Mouse (Mus musculus): ENCODE results near the gene Tuba1c. TPM values are rescaled to one million over a fixed set of nuclear protein-coding genes. Genes with fewer than 3 reads are reported as not detected.
"Not testable (repeated sequence)": the region's sequence is repeated elsewhere in the genome, so short reads cannot be mapped to it uniquely, and the experiment has no call there.

Gene Tuba1c
- total RNA-seq, 2 experiments from 2014 or later, result 31.8 to 41.4 TPM

- DNase-seq, result peak; percentile 62 to 65
Measured at GRCm38 (mm10) chr15:99030585-99031387, 1.1 kb downstream of the Tuba1c start.

DNA sequence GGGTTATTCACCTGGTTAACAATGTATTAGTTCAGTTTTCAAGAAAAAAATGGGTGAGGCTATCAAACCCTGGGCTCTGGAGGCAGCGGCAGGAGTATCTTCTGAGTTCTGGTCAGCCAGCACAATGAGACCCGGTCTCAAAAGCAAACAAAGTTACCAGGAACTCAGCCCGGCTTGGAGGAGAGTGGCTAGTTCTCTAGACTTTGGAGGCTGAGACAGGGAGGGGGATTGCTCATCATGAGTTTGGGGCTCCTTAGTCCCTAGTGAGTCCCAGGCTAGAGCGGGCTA, 1.6 kb downstream of the Tuba1c start:
- DNase-seq, result no peak

- DNase-seq, result no peak
Measured at GRCm38 (mm10) chr15:99032041-99032725, 2.5 kb downstream of the Tuba1c start.

DNA sequence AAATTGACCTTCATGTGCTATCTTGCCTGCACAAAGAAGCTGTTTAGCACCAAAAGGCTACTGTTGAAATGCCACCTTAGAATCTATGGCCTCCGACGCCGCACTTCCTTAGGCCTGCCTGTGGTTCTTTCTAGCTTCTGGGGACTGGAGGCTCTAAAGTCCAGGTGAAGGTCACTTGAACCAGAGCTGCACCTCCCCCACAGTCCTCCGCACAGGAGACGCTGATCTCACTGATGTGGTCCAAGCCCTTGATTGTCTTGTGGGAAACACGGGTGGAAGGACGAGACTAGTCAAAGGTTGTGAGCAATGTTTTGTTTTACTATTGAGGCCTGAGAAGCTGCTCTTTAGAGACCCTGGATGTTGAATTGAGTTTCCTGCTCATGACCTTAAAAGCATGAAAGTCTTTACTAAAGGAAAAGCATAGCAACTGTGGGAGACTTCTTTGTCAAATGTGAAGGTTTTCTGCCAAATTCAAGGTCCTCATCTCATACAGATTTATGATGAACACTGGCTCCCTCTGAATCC, 3.1 kb downstream of the Tuba1c start:
- peak in 1 of 2 experiments; percentile 21 for DNase-seq

DNA sequence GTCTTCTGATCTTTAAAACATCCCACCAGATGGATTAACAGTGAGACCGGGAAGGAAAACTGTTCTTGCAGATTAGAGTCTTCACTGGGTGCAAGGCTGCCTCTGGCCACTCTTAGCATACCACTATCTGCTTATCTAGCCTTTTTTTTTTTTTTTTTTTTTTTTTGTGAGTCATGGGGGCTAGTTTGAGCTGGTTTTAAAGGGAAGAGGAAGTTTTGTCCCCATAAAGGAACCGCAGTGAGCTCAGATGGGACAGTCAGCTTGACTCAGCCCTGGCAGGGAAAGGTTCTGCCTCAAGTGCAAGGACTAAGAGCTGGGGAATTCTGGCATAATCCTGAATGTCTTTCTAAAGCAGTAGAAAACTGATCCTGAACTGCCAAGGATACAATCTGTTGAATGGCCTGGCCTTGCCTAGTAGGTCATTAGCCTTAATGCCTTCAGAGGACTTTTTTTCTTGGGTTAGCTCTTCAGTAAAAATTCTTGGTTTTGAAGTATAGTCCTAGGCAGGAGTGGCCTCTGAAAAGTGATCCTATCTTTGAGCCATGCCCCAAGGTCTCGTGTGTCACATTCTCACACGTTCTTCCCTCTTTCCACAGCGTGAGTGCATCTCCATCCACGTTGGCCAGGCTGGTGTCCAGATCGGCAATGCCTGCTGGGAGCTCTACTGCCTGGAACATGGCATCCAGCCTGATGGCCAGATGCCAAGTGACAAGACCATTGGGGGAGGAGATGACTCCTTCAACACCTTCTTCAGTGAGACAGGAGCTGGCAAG, 4.0 kb downstream of the Tuba1c start:
- DNase-seq, result peak; percentile 20 to 48

- DNase-seq, result no peak
Measured at GRCm38 (mm10) chr15:99035431-99035830, 5.7 kb downstream of the Tuba1c start.

DNA sequence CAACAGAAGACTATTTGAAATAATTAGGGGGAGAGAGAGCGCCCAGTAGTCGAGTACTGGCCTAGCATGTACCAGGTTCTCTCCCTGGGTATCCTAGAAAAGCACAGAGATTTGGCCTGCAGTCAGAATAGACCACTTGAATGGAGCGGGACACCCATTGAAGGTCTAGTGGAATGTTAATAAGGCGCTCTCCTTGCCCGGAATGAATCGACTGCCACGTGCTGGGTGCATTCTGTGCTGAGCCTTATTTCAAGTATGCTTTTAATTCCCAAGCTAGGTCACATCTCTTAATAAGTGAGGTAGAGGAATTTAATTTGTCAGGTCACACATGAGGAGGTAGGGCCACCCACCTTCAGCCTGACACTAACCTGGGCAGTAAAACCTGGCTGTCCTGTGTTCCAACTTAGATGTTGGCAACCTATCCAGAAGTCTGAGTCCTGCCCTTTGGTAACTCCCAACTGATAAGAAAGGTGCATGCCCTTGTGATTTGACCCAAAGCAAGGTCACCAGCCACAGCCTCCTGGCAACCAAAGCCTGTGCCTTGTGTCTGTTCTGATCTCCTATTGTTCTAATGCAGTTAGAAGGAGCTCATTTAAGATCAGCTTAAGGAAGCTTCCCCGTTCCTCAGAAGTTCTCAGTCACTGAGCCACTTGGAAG, 6.7 kb downstream of the Tuba1c start:
- peak; percentile 59 to 67 for DNase-seq

DNA sequence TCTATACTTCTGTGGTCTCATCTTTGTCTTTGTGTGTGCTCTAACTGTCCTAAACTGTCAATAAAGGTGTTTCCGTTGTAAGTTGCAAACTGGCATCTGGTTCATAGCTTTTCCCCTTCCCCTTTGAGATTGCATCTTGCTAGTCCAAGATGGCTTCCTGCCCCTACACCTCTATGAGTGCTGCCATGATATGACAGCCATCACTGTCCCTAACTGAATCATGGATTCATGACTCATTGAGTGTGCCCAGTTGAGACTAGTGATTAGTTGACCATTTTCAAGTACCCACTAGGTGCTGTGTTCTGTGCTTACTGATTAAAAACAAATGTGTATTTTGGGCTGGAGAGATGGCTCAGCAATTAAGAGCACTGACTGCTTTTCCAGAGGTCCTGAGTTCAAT, 8.3 kb downstream of the Tuba1c start:
- DNase-seq, result no peak

DNA sequence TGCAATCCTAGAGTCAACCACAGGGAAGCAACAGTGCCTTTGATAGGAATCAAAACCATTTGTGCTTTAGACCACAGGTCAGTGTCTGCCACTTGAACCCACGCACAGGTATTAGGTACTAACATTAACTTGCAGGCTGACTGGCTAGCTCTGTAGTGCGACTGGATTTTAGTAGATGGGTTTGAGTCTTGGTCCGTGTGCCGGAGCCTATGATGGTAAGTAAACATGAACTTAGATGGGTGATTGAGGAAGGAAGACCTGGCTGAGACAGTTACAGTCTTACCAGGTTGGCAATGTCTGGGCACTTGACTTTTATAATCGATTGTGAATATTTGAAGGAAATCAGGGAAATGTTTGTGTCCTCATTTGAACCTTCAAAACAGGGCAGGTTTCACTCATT, 9.1 kb downstream of the Tuba1c start:
- DNase-seq, result no peak

GRCm38 (mm10) chr15:99039306-99039705, 9.6 kb downstream of the Tuba1c start:
- no peak for DNase-seq

DNA sequence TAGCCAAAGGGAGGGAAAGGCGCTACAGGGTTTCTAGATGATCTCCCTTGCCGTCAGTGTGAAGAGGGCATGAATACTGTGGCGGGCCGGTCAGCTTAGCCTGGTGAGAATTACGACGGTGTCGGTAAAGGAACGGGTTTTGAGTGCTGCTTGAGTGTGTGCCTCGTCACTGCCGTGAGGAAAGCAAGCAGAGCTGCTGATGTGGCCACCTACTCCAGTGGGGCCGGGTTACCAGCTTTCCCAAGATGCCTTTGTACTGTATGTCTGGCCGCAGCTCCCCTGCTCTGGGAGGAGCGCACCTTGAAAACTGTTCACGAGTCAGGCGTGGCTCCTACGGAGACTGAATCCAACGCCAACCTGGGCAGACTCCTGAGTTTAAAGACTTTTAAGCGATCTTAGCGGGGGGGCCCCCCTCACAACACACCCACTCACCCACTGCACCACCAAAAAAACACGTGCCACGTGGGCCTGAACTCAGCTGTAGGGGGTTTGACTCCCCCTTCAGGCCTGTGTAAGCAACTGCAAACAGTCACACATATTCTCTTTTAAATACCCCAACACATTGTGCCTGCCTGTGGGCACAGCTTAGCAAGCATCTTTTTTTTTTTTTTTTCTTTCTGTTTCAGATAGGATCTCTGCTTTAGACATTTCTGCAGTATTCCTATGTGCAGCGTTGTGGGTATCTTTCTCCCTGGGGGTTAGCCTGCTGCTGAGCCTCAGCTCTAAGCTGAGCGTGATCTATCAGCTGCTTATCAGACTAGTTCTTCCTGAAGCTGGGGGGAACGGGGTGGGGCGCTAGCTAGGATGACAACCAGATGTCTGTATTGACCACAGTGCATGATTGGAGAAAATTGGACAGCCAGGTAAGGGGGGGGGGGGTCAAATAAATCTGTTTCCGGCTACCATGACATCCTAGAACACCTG, 10.6 kb downstream of the Tuba1c start:
- no peak for DNase-seq

GRCm38 (mm10) chr15:99040920-99041856, 11.5 kb downstream of the Tuba1c start:
- DNase-seq, result no peak

- DNase-seq, result no peak
Measured at GRCm38 (mm10) chr15:99042334-99042733, 12.6 kb downstream of the Tuba1c start.

GRCm38 (mm10) chr15:99044854-99045253, 15.2 kb downstream of the Tuba1c start:
- DNase-seq, result peak in 1 of 2 experiments; percentile 25

DNA sequence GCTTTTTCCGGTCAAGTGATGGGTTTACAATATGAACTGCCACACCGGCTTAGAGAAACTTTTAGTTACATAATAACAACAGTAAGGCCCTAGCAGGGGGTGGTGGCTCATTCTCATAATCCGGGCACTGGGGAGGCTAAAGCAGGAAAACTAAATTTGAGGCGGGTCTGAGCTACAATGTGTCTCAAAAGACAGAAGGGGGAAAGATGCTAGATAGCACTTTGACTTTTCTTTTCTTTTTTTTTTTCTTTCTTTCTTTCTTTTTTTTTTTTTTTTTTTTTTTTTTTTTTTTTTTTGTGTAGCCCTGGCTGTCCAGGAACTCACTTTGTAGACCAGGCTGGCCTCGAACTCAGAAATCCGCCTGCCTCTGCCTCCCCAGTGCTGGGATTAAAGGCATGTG, 16.0 kb downstream of the Tuba1c start:
- not testable (repeated sequence) for DNase-seq

GRCm38 (mm10) chr15:99049473-99050253, 20.0 kb downstream of the Tuba1c start:
- DNase-seq, result peak; percentile 47 to 74

- peak in 1 of 2 experiments; percentile 35 for DNase-seq
Measured at GRCm38 (mm10) chr15:99053373-99053772, 23.7 kb downstream of the Tuba1c start.

DNA sequence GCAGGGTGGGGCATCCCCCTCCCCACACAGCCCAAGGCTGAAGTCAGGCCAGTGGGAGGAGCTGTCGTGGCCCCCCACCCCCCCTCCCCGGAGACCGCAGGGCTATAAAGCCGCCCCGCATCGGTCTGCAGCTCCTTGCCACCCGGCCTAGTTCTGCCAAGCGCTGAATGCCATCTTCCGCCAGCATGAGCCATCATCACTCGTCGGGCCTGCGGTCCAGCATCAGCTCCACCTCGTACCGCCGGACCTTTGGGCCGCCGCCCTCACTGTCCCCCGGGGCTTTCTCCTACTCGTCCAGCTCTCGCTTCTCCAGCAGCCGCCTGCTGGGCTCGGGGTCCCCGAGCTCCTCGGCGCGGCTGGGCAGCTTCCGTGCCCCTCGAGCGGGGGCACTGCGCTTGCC, 25.3 kb downstream of the Tuba1c start, which contains the start of gene Prph:
Gene Prph (plus strand): TSS at position 135 of the 400 bp plus-strand sequence.
- no peak for DNase-seq

DNA sequence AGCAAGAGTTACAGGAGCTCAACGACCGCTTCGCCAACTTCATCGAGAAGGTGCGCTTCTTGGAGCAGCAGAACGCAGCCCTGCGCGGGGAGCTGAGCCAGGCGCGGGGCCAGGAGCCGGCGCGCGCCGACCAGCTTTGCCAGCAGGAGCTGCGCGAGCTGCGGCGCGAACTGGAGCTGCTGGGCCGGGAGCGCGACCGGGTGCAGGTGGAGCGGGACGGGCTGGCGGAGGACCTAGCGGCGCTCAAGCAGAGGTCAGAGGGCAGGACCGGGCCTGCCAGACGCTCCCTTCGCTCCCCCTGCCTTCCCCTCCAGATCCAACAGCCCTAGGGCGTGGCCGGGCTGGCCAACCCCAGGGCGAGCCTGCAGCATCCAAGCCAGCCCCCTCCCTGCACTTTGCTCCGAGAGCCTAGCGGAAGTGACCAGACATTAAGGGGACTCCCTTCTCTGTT, 25.8 kb downstream of the Tuba1c start:
- peak; percentile 18 to 32 for DNase-seq
